Mouse (Mus musculus) liver, embryonic 14.5 days (tissue): ENCODE results near the gene Med17.

ENCODE experiments used
- CTCF ChIP-seq: IDR thresholded peaks from 2 replicates; pipeline ENCODE4 v1.5.1; 2016; ENCODE audit warnings: antibody characterized with exemption, low read depth, control low read depth
- EP300 ChIP-seq: IDR thresholded peaks from 2 replicates; pipeline ENCODE4 v1.6.1; 2016; ENCODE audit warnings: antibody characterized with exemption, low read depth

DNA sequence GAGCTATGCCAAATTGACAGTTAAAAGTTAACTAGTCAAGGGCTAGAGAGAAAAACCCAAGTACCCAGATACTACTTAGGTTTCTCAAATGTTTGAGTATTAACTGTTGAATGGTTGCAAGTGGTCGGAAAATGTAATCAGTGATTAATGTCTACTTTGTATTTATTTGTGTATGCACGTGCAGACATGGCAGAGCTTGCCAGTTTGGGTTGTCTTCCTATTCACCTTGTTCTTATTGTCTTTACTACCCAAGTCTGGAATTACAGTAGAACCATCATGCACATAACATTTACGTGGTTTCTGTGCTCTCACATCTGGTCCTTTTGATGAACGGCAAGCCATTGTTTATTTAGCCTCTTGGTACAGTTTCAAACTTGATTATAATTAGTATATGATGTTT is 29.7 kb upstream of the Med17 start:
- no peak for TF ChIP-seq CTCF
- TF ChIP-seq EP300, result no peak
